Mouse (Mus musculus) adrenal gland, adult 2 months (tissue): ENCODE data around the gene Cacnb4. TPM values are rescaled to one million over a fixed set of nuclear protein-coding genes. Genes with fewer than 3 reads are reported as not detected.

ENCODE experiments used
- DNase-seq: peaks from one replicate; pipeline ENCODE4 v3.0.0; 2021
- polyA plus RNA-seq: library from polyadenylated mRNA; depleted of rRNA; stranded (reverse); fragments of >200 nt; gene quantifications from 2 replicates; pipeline ENCODE4 v1.2.3, GENCODE M21; 2012
- total RNA-seq, 2 experiments: library from RNA; stranded (reverse); gene quantifications; 2 replicates each; pipeline ENCODE4 v1.2.3; 2021

Cacnb4 gene
- total and polyA plus RNA-seq, 3 experiments, result 0.20 to 0.28 TPM; not detected in 1

- no peak for DNase-seq
These were observed 206.5 kb downstream of the Cacnb4 start for GRCm38 (mm10) chr2:52470044-52470560.

GRCm38 (mm10) chr2:52467629-52468028 is 209.0 kb downstream of the Cacnb4 start:
- DNase-seq, result no peak

- DNase-seq, result no peak
These were observed 215.2 kb downstream of the Cacnb4 start for GRCm38 (mm10) chr2:52461206-52461967.

- DNase-seq, result no peak
These were observed 220.8 kb downstream of the Cacnb4 start for GRCm38 (mm10) chr2:52455606-52456479.

- DNase-seq, result no peak
These were observed 226.8 kb downstream of the Cacnb4 start for GRCm38 (mm10) chr2:52449818-52450217.

- DNase-seq, result no peak
These were observed 227.7 kb downstream of the Cacnb4 start for GRCm38 (mm10) chr2:52448916-52449315.

GRCm38 (mm10) chr2:52446648-52447047 is 230.0 kb downstream of the Cacnb4 start:
- no peak for DNase-seq

GRCm38 (mm10) chr2:52442125-52442524 is 234.5 kb downstream of the Cacnb4 start:
- no peak for DNase-seq

GRCm38 (mm10) chr2:52440420-52441015 is 236.1 kb downstream of the Cacnb4 start:
- DNase-seq, result no peak

- no peak for DNase-seq
These were observed 238.2 kb downstream of the Cacnb4 start for GRCm38 (mm10) chr2:52438437-52438836.

GRCm38 (mm10) chr2:52438013-52438412 is 238.6 kb downstream of the Cacnb4 start:
- DNase-seq, result peak; percentile 90

GRCm38 (mm10) chr2:52435919-52436632 is 240.6 kb downstream of the Cacnb4 start:
- DNase-seq, result no peak

GRCm38 (mm10) chr2:52433365-52433764 is 243.3 kb downstream of the Cacnb4 start:
- DNase-seq, result no peak

- no peak for DNase-seq
These were observed 249.2 kb downstream of the Cacnb4 start for GRCm38 (mm10) chr2:52427383-52427782.

GRCm38 (mm10) chr2:52426041-52426440 is 250.6 kb downstream of the Cacnb4 start:
- DNase-seq, result no peak

GRCm38 (mm10) chr2:52425523-52425795 is 251.2 kb downstream of the Cacnb4 start:
- no peak for DNase-seq

- peak; percentile 98 for DNase-seq
These were observed 251.7 kb downstream of the Cacnb4 start, which contains the start of gene Arl5a for GRCm38 (mm10) chr2:52424747-52425522. TSS of gene Arl5a (minus strand) at chr2:52424901.

GRCm38 (mm10) chr2:52424248-52424728 is 252.3 kb downstream of the Cacnb4 start:
- no peak for DNase-seq

GRCm38 (mm10) chr2:52423611-52424247 is 252.9 kb downstream of the Cacnb4 start:
- no peak for DNase-seq

GRCm38 (mm10) chr2:52422871-52423610 is 253.6 kb downstream of the Cacnb4 start:
- no peak for DNase-seq
